8 mouse cellular contexts compared by ENCODE assay signal in the genomic region with DNA sequence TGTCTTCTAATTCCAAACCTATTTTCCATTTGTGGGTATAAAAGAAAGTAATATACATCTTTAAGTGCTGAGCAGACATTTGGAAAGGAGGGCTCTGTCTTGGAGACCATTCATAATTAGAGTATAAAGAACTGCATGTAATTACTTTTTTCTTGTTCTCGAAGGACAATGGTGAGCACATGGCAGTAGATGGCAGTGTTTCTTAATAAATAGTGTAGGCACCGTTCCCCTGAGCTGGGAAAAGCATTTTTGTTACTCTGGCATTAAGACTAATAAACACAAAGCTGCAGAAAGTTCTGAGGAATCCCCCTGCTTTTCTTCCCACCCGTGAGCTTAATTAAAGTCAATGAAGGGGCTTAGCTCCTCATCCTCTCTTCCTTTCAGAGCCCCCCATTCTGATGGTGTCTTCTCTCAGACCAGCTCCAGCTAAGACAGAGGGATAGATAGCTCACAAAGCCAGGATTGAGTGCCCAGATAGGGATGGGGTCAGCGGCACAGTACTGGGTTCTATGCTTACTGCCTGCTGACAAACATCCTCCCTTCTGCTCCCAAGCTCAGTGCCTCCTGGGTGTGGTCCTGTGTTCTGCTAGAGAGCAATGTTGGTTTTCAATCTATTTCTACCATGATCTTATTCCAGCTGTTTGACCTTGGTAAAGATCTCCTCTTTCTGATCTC. TPM values are rescaled to one million over a fixed set of nuclear protein-coding genes. Genes with fewer than 3 reads are reported as not detected.
DNase-seq lines count a peak whose midpoint lies in the region; ATAC-seq and TF ChIP-seq lines count a peak whose summit lies in the region.

No protein-coding gene starts in this region.

- 25% methylated on average over 4 of the region's 4 CpGs for WGBS in heart, adult 2 months
- WGBS in hindbrain, embryonic 15.5 days = 15% methylated on average over 4 of the region's 4 CpGs

- ATAC-seq in Patski = no peak
- ATAC-seq in hindbrain, embryonic 15.5 days (ENCODE audit: low FRiP score, low read depth) = peak; percentile 78

- H3K4me2 ChIP-seq in hindbrain, embryonic 15.5 days = no peak overlapping the region

- intact Hi-C loops in heart, adult 2 months (cut with DNase I) = no loop called here
- intact Hi-C loops in heart, postnatal 36 days (cut with DNase I) = loop anchor here (5.0 to 10.0 kb wide), 2 partner anchors 110 to 758 kb away; no protein-coding TSS in a partner anchor

- H3K36me3 ChIP-seq in heart, adult 2 months (ENCODE audit: control insufficient read depth, insufficient read depth, low read length) = no peaks in the 10 kb centered on the region
- H3K36me3 ChIP-seq in hindbrain, embryonic 15.5 days = no peaks in the 10 kb centered on the region

- no peaks in the 10 kb centered on the region for H3K79me2 ChIP-seq in heart, adult 2 months (replicated peaks; ENCODE audit: control insufficient read depth, insufficient read depth, low read length)

- no peaks in the 10 kb centered on the region for H3K9me3 ChIP-seq in hindbrain, embryonic 15.5 days

- H3K4me3 ChIP-seq in heart, adult 2 months = no peak overlapping the region
- no peak overlapping the region for H3K4me3 ChIP-seq in hindbrain, embryonic 15.5 days

- POLR2A ChIA-PET in Patski (lab: Charles Lee) = no interaction called here

- H3K27me3 ChIP-seq in heart, adult 2 months (ENCODE audit: control insufficient read depth, insufficient read depth, low read length) = no peaks in the 10 kb centered on the region
- no peaks in the 10 kb centered on the region for H3K27me3 ChIP-seq in Patski
- H3K27me3 ChIP-seq in hindbrain, embryonic 15.5 days = no peaks in the 10 kb centered on the region

- no peak for TF ChIP-seq POLR2A in heart, adult 2 months (IDR thresholded peaks at IDR 0.05; ENCODE audit: insufficient read depth, low read depth, low read length)

- no peak for DNase-seq in heart, adult 2 months
- no peak for DNase-seq in heart, postnatal 36 days
- DNase-seq in 3T3-L1 (ENCODE audit: low read depth, low spot score) (peak; percentile 38), Patski (ENCODE audit: low read depth, low spot score) (no peak)
- no peak for DNase-seq in urinary bladder, postnatal 14 days (ENCODE audit: low spot score)
- no peak for DNase-seq in layer of hippocampus, adult 11-12 months (ENCODE audit: low spot score)
- no peak for DNase-seq in yolk sac, embryonic 10.5 days (ENCODE audit: low spot score)

- no peaks in the 10 kb centered on the region for H3K4me1 ChIP-seq in heart, adult 2 months (ENCODE audit: control insufficient read depth, insufficient read depth, low read length)
- H3K4me1 ChIP-seq in hindbrain, embryonic 15.5 days (replicated peaks) = peaks cover 4% of the 10 kb centered on the region

- CTCF ChIA-PET in Patski (lab: Charles Lee) = interaction anchor here (1.3 kb wide), 1 partner anchor 10 kb away, joined by 5 read pairs; no protein-coding TSS in a partner anchor

- no peak overlapping the region for H3K27ac ChIP-seq in heart, adult 2 months
- no peak overlapping the region for H3K27ac ChIP-seq in hindbrain, embryonic 15.5 days (replicated peaks)

- in situ Hi-C loops in Patski (cut with MboI; ENCODE audit: low pct_unique_long_range_greater_than_20kb) = no loop called here

- no peak for TF ChIP-seq EP300 in heart, adult 2 months (IDR thresholded peaks at IDR 0.05; ENCODE audit: insufficient read depth, low read depth, low read length)

- peak; percentile 55 for TF ChIP-seq CTCF in heart, adult 2 months (IDR thresholded peaks at IDR 0.05)
- TF ChIP-seq CTCF in Patski (IDR thresholded peaks at IDR 0.05) = peak; percentile 38

- H3K9ac ChIP-seq in heart, adult 2 months (ENCODE audit: low read depth, low read length) = no peak overlapping the region
- H3K9ac ChIP-seq in hindbrain, embryonic 15.5 days = no peak overlapping the region

RNA-seq across cellular contexts. Expression of gene Ddx18, which starts 29.3 kb away (rescaled TPM):
- 10 to 100 TPM; 18.1 to 19.1 TPM for total RNA-seq in heart, adult 2 months (2021)
- 21.3 and 21.4 TPM in 2 replicates for polyA plus RNA-seq in heart, adult 2 months (2012; rRNA removed)
- total RNA-seq in heart, postnatal 36 days (2021) = 10 to 100 TPM; 16.4 to 22.6 TPM
- polyA plus RNA-seq in Patski (2021) = 62.7 TPM
- polyA plus RNA-seq in hindbrain, embryonic 15.5 days (2015; fragmentation: Nextera tagmentation; extraction: Ambion mirVana) = 31.6 and 37.9 TPM in 2 replicates
